Mouse (Mus musculus) kidney, adult 2 months (tissue): ENCODE data around the gene Eef1akmt3.

Source experiments
- CTCF ChIP-seq: fragments of 200-500 bp; conservative IDR thresholded peaks from 2 replicates; pipeline ENCODE4 v1.5.1; 2011; ENCODE audit warnings: low read depth, mild to moderate bottlenecking, control low read depth, low read length, moderate library complexity, mixed read lengths; ENCODE audit not compliant: insufficient read depth, insufficient read length
- POLR2A ChIP-seq: fragments of 200-500 bp; IDR thresholded peaks from one replicate; pipeline ENCODE4 v1.6.1; 2011; ENCODE audit warnings: low read depth, low read length, control low read depth

- TF ChIP-seq CTCF (no peak), POLR2A (no peak)
Measured at GRCm38 (mm10) chr10:127083292-127083914, 42.1 kb upstream of the Eef1akmt3 start.
